Mouse (Mus musculus): ENCODE measurements around the gene Klf17. TPM values are rescaled to one million over a fixed set of nuclear protein-coding genes. Genes with fewer than 3 reads are reported as not detected.

Klf17 gene
- not detected in 2 replicates for polyA plus RNA-seq (2012)

GRCm38 (mm10) chr4:117765416-117765815 lies at the start of gene Klf17:
TSS of gene Klf17 (minus strand) at chr4:117765648.
- no peak for TF ChIP-seq GATA1 (IDR thresholded peaks at IDR 0.05; ENCODE audit: low read length)

- TF ChIP-seq GATA1 (IDR thresholded peaks at IDR 0.05; ENCODE audit: low read length): no peak
Measured at GRCm38 (mm10) chr4:117814333-117814732, 48.9 kb upstream of the Klf17 start.

- TF ChIP-seq GATA1 (IDR thresholded peaks at IDR 0.05; ENCODE audit: low read length): no peak
Measured at GRCm38 (mm10) chr4:117813591-117814192, 48.2 kb upstream of the Klf17 start.

GRCm38 (mm10) chr4:117810933-117811332 lies 45.5 kb upstream of the Klf17 start:
- TF ChIP-seq GATA1 (IDR thresholded peaks at IDR 0.05; ENCODE audit: low read length): no peak

GRCm38 (mm10) chr4:117806992-117807391 lies 41.5 kb upstream of the Klf17 start:
- TF ChIP-seq GATA1 (IDR thresholded peaks at IDR 0.05; ENCODE audit: low read length): no peak

- TF ChIP-seq GATA1 (IDR thresholded peaks at IDR 0.05; ENCODE audit: low read length): no peak
Measured at GRCm38 (mm10) chr4:117799904-117800303, 34.5 kb upstream of the Klf17 start.

- no peak for TF ChIP-seq GATA1 (IDR thresholded peaks at IDR 0.05; ENCODE audit: low read length)
Measured at GRCm38 (mm10) chr4:117788308-117788707, 22.9 kb upstream of the Klf17 start.

GRCm38 (mm10) chr4:117786963-117787362 lies 21.5 kb upstream of the Klf17 start:
- no peak for TF ChIP-seq GATA1 (IDR thresholded peaks at IDR 0.05; ENCODE audit: low read length)

GRCm38 (mm10) chr4:117782908-117783307 lies 17.5 kb upstream of the Klf17 start:
- TF ChIP-seq GATA1 (IDR thresholded peaks at IDR 0.05; ENCODE audit: low read length): no peak

GRCm38 (mm10) chr4:117772960-117773359 lies 7.5 kb upstream of the Klf17 start:
- no peak for TF ChIP-seq GATA1 (IDR thresholded peaks at IDR 0.05; ENCODE audit: low read length)

- no peak for TF ChIP-seq GATA1 (IDR thresholded peaks at IDR 0.05; ENCODE audit: low read length)
Measured at GRCm38 (mm10) chr4:117770935-117771334, 5.5 kb upstream of the Klf17 start.

GRCm38 (mm10) chr4:117760151-117760550 lies 5.3 kb downstream of the Klf17 start:
- TF ChIP-seq GATA1 (IDR thresholded peaks at IDR 0.05; ENCODE audit: low read length): no peak

- no peak for TF ChIP-seq GATA1 (IDR thresholded peaks at IDR 0.05; ENCODE audit: low read length)
Measured at GRCm38 (mm10) chr4:117737559-117737958, 27.9 kb downstream of the Klf17 start.

- TF ChIP-seq GATA1 (IDR thresholded peaks at IDR 0.05; ENCODE audit: low read length): no peak
Measured at GRCm38 (mm10) chr4:117731926-117732325, 33.5 kb downstream of the Klf17 start.

- no peak for TF ChIP-seq GATA1 (IDR thresholded peaks at IDR 0.05; ENCODE audit: low read length)
Measured at GRCm38 (mm10) chr4:117724112-117724511, 41.3 kb downstream of the Klf17 start, which contains the start of gene Gm12845. TSS of gene Gm12845 (plus strand) at chr4:117724412.

GRCm38 (mm10) chr4:117713303-117714098 lies 51.9 kb downstream of the Klf17 start:
- TF ChIP-seq GATA1 (IDR thresholded peaks at IDR 0.05; ENCODE audit: low read length): no peak

GRCm38 (mm10) chr4:117712314-117712713 lies 53.1 kb downstream of the Klf17 start:
- no peak for TF ChIP-seq GATA1 (IDR thresholded peaks at IDR 0.05; ENCODE audit: low read length)

Data from G1E-ER4 (cell line).